Mouse (Mus musculus): Measurements from ENCODE around the gene Zfp874a. TPM values are rescaled to one million over a fixed set of nuclear protein-coding genes. Genes with fewer than 3 reads are reported as not detected.
A peak's percentile ranks its signal among the peaks of the same experiment; 100 is the strongest.
"Not testable (repeated sequence)": the region's sequence is repeated elsewhere in the genome, so short reads cannot be mapped to it uniquely, and the experiment has no call there.

Zfp874a gene
- polyA plus RNA-seq, 1 experiment: 1.4 TPM

GRCm38 (mm10) chr13:67420558-67421206, 30.7 kb downstream of the Zfp874a start:
- Histone ChIP-seq H3K4me3 (no peak overlapping the region), H3K36me3 (ENCODE audit: control insufficient read depth, insufficient read depth) (no peaks in the 10 kb centered on the region)
- TF ChIP-seq TCF12 (IDR thresholded peaks at IDR 0.05; ENCODE audit: insufficient read depth, poor library complexity, severe bottlenecking) (no peak), POLR2A (IDR thresholded peaks at IDR 0.05; ENCODE audit: insufficient read length, low read depth) (no peak), MYOG (IDR thresholded peaks at IDR 0.05; ENCODE audit: control insufficient read depth in 1 of 3, insufficient read depth in 1 of 3, insufficient read length in 2 of 3, low read depth in 2 of 3) (no peak), CEBPB (IDR thresholded peaks at IDR 0.05; ENCODE audit: insufficient read depth, poor library complexity, severe bottlenecking) (no peak)

DNA sequence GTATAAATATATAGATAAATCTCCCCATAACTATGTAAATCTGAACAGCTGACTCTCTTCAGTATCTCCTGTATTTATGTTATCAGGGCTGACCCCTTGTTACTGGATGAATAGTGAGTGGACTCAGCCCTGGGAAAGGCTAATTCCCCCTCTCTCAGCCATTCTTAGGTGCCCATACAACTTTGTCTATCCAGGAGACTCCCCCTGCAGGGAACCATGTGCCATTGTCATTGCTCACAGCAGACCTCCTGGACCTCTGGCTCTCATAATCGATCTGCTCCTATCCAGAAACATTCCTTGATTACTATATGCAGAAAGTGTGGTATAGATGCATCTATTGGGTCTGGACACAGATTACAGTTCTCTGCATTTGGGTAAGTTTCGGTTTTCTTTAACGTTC, 34.6 kb downstream of the Zfp874a start:
- Histone ChIP-seq H3K4me2 (ENCODE audit: low read depth) (no peak overlapping the region), H3ac (ENCODE audit: control insufficient read depth, insufficient read length) (no peak overlapping the region), H3K79me2 (ENCODE audit: control insufficient read depth, insufficient read depth) (no peaks in the 10 kb centered on the region), H3K4me3 (no peak overlapping the region), H3K36me3 (ENCODE audit: control insufficient read depth, insufficient read depth) (no peaks in the 10 kb centered on the region), H3K27me3 (ENCODE audit: control insufficient read depth, insufficient read depth, insufficient read length) (no peaks in the 10 kb centered on the region)
- no peak for TF ChIP-seq POLR2A (IDR thresholded peaks at IDR 0.05; ENCODE audit: insufficient read length, low read depth)
- TF ChIP-seq MAX (IDR thresholded peaks at IDR 0.05; ENCODE audit: low read depth): no peak
- no peak for TF ChIP-seq SRF (IDR thresholded peaks at IDR 0.05; ENCODE audit: control insufficient read depth, insufficient read length, low read depth)
- TF ChIP-seq POLR2AphosphoS2 (IDR thresholded peaks at IDR 0.05; ENCODE audit: insufficient read length, low read depth): no peak
- no peak for TF ChIP-seq MYOG (IDR thresholded peaks at IDR 0.05; ENCODE audit: control insufficient read depth in 1 of 3, insufficient read depth in 1 of 3, insufficient read length in 2 of 3, low read depth in 2 of 3)
- TF ChIP-seq TCF12 (IDR thresholded peaks at IDR 0.05; ENCODE audit: insufficient read depth, poor library complexity, severe bottlenecking): no peak
- no peak for TF ChIP-seq REST (IDR thresholded peaks at IDR 0.05; ENCODE audit: insufficient read depth, insufficient read length)
- TF ChIP-seq MYOD1 (IDR thresholded peaks at IDR 0.05; ENCODE audit: control insufficient read depth in 1 of 3, insufficient read length in 2 of 3, low read depth in 2 of 3): no peak
- no peak for TF ChIP-seq TCF3 (IDR thresholded peaks at IDR 0.05; ENCODE audit: insufficient read length, low read depth)
- TF ChIP-seq CEBPB (IDR thresholded peaks at IDR 0.05; ENCODE audit: insufficient read depth, poor library complexity, severe bottlenecking): no peak
- no peak for TF ChIP-seq USF1 (IDR thresholded peaks at IDR 0.05; ENCODE audit: low read depth)
- TF ChIP-seq E2F4 (IDR thresholded peaks at IDR 0.05; ENCODE audit: insufficient read depth): no peak

More at GRCm38 (mm10) chr13:67420558-67421206, 30.7 kb downstream of the Zfp874a start:
- no peak overlapping the region for H3ac ChIP-seq (ENCODE audit: control insufficient read depth, insufficient read length)
- no peak overlapping the region for H3K4me2 ChIP-seq (ENCODE audit: low read depth)
- no peaks in the 10 kb centered on the region for H3K27me3 ChIP-seq (ENCODE audit: control insufficient read depth, insufficient read depth, insufficient read length)
- H3K79me2 ChIP-seq (ENCODE audit: control insufficient read depth, insufficient read depth): no peaks in the 10 kb centered on the region

GRCm38 (mm10) chr13:67415759-67416158, 35.7 kb downstream of the Zfp874a start:
- Histone ChIP-seq H3K27me3 (ENCODE audit: control insufficient read depth, insufficient read depth, insufficient read length) (no peaks in the 10 kb centered on the region), H3K4me3 (no peak overlapping the region), H3K36me3 (ENCODE audit: control insufficient read depth, insufficient read depth) (no peaks in the 10 kb centered on the region), H3K4me2 (ENCODE audit: low read depth) (no peak overlapping the region), H3K79me2 (ENCODE audit: control insufficient read depth, insufficient read depth) (no peaks in the 10 kb centered on the region), H3ac (ENCODE audit: control insufficient read depth, insufficient read length) (no peak overlapping the region)
- TF ChIP-seq MYOG (IDR thresholded peaks at IDR 0.05; ENCODE audit: control insufficient read depth in 1 of 3, insufficient read depth in 1 of 3, insufficient read length in 2 of 3, low read depth in 2 of 3) (no peak), USF1 (IDR thresholded peaks at IDR 0.05; ENCODE audit: low read depth) (no peak), MAX (IDR thresholded peaks at IDR 0.05; ENCODE audit: low read depth) (no peak), MYOD1 (IDR thresholded peaks at IDR 0.05; ENCODE audit: control insufficient read depth in 1 of 3, insufficient read length in 2 of 3, low read depth in 2 of 3) (no peak), TCF3 (IDR thresholded peaks at IDR 0.05; ENCODE audit: insufficient read length, low read depth) (no peak), POLR2AphosphoS2 (IDR thresholded peaks at IDR 0.05; ENCODE audit: insufficient read length, low read depth) (no peak), SRF (IDR thresholded peaks at IDR 0.05; ENCODE audit: control insufficient read depth, insufficient read length, low read depth) (no peak), E2F4 (IDR thresholded peaks at IDR 0.05; ENCODE audit: insufficient read depth) (no peak), POLR2A (IDR thresholded peaks at IDR 0.05; ENCODE audit: insufficient read length, low read depth) (no peak), CEBPB (IDR thresholded peaks at IDR 0.05; ENCODE audit: insufficient read depth, poor library complexity, severe bottlenecking) (no peak), REST (IDR thresholded peaks at IDR 0.05; ENCODE audit: insufficient read depth, insufficient read length) (no peak)

- H3K79me2 ChIP-seq (ENCODE audit: control insufficient read depth, insufficient read depth); H3K4me2 ChIP-seq (ENCODE audit: low read depth): not testable (repeated sequence)
Observed at GRCm38 (mm10) chr13:67413634-67414033, 37.8 kb downstream of the Zfp874a start.

GRCm38 (mm10) chr13:67399183-67399903, 52.1 kb downstream of the Zfp874a start, which contains the start of gene Zfp429:
TSS of gene Zfp429 (minus strand) at chr13:67399819.
- not testable (repeated sequence) for H3K27me3 ChIP-seq (ENCODE audit: control insufficient read depth, insufficient read depth, insufficient read length); H3ac ChIP-seq (ENCODE audit: control insufficient read depth, insufficient read length); H3K79me2 ChIP-seq (ENCODE audit: control insufficient read depth, insufficient read depth); H3K36me3 ChIP-seq (ENCODE audit: control insufficient read depth, insufficient read depth)
- peak within 1 kb of the TSS; percentile 24 for H3K4me3 ChIP-seq
- H3K4me2 ChIP-seq (ENCODE audit: low read depth): peak within 1 kb of the TSS; percentile 50

More at GRCm38 (mm10) chr13:67413634-67414033, 37.8 kb downstream of the Zfp874a start:
- not testable (repeated sequence) for H3K36me3 ChIP-seq (ENCODE audit: control insufficient read depth, insufficient read depth); H3ac ChIP-seq (ENCODE audit: control insufficient read depth, insufficient read length); H3K27me3 ChIP-seq (ENCODE audit: control insufficient read depth, insufficient read depth, insufficient read length); H3K4me3 ChIP-seq

- not testable (repeated sequence) for H3K36me3 ChIP-seq (ENCODE audit: control insufficient read depth, insufficient read depth); H3ac ChIP-seq (ENCODE audit: control insufficient read depth, insufficient read length); H3K4me2 ChIP-seq (ENCODE audit: low read depth); H3K79me2 ChIP-seq (ENCODE audit: control insufficient read depth, insufficient read depth); H3K4me3 ChIP-seq; H3K27me3 ChIP-seq (ENCODE audit: control insufficient read depth, insufficient read depth, insufficient read length)
Observed at GRCm38 (mm10) chr13:67376255-67376654, 75.2 kb downstream of the Zfp874a start.

GRCm38 (mm10) chr13:67375050-67375911, 76.1 kb downstream of the Zfp874a start, which contains the start of the genes Gm28041 and Zfp456:
TSS of gene Gm28041 (minus strand) at chr13:67375733.
TSS of gene Zfp456 (minus strand) at chr13:67375810.
- H3K27me3 ChIP-seq (ENCODE audit: control insufficient read depth, insufficient read depth, insufficient read length); H3ac ChIP-seq (ENCODE audit: control insufficient read depth, insufficient read length); H3K36me3 ChIP-seq (ENCODE audit: control insufficient read depth, insufficient read depth); H3K79me2 ChIP-seq (ENCODE audit: control insufficient read depth, insufficient read depth): not testable (repeated sequence)
- Histone ChIP-seq H3K4me2 (ENCODE audit: low read depth) (peak within 1 kb of the TSS; percentile 70), H3K4me3 (peak within 1 kb of the TSS; percentile 20)

Data from myocyte (in vitro differentiated cells).